Mouse (Mus musculus) lung, postnatal 4 days (tissue): ENCODE measurements at regions not wholly inside any gene's neighbourhood (a gene's known extent, or its start where the extent isn't known, plus 50 kb on each side); places are given as distances from the start of the nearest gene placed in this dataset.

Source experiments
- DNase-seq, 2 experiments: peaks; one replicate each; pipeline ENCODE4 v3.0.0; 2021

DNA sequence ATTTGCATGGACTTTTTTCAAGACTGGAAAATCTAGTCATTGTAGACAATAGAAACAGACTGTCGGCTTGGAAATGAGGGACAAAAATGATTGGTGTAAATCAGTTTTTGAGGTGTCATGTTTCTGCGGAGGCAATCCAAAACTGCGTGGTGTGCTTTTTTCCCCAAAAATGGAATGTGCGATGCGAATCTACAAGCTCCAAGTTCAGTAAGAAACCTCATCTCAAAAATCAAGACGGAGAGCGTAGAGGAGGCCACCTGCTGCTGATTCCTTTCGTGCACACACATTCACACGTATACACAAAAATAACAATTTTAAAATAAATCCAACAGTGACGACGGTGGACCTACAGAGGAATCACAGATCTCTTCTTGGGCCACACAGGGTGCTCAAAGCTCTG, 170.5 kb upstream of the Adgrl2 start:
- no peak for DNase-seq

DNA sequence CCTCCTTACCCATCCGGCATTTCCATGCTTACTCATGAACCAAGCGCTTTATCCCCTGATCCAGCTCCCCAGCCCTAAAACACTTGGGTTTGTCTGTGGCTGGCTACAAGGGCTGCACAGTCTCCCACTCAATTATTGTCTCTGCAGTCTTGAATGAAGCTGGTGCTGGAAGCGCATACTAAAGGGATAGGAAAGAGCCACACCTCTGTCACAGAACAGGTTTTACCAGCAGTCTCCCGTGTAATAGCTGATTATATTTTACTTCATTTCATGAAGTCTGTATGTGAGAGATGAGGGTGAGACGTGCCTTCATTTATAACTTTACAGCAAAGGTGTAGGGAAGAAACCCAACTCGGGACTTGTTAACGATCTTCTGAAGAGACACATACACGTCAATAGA, 167.0 kb upstream of the Adgrl2 start:
- DNase-seq = no peak

DNA sequence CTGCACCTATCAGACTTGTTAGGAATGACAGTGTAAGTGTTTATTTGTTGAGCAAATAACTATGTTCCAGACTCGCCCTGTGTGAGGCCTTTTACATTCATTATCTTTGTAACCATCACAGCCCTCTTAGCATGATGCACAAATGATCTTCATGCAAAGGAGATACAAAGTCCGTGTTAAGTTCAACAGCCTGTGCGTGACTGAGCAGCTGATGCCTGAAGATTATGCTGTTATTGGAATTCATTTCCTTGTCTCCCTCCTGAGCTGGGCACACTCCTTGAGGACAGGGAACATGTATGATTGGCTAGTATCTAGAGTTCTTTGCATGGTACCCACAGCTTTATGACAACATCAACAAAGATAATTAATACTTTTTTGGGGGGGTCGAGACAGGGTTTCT, 162.0 kb upstream of the Adgrl2 start:
- DNase-seq = no peak

DNA sequence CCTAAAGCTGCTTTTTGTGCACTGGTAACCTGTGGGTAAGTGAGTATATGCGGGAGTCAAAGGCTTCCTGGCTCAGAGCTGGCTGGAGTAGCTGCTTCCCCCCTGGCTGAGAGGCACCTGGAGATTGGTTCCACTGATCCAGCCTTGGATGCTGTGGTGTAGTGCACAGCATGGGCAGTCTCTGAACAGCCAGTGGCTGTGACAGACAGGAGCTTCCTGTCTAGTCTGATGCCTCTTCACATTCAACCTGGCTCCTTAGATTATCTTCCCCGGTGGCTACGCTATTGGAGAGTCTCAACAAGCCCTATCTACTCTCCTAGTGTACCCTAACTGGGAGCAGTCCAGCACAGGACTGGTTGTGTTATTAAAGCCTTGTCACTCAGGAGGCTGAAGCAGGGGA, 160.4 kb upstream of the Adgrl2 start:
- DNase-seq = no peak

DNA sequence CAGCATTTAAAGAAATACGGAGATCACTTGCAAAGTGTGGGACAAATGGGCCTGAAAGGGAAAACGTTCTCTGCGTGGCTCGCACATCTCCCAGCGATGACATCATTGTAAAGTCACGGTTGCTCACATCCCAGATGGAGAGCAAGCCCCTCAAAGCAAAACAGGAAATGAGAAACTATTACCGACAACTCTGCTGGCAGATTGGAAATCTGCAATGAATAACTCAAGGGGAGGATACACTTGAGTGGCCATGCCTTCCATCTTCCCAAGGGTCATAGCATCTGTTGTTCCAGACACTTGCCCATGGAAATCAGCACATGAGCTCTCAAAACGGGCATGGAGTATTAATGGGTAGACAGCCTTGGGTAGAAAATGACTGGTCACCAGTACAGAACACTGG, 158.3 kb upstream of the Adgrl2 start:
- no peak for DNase-seq

DNA sequence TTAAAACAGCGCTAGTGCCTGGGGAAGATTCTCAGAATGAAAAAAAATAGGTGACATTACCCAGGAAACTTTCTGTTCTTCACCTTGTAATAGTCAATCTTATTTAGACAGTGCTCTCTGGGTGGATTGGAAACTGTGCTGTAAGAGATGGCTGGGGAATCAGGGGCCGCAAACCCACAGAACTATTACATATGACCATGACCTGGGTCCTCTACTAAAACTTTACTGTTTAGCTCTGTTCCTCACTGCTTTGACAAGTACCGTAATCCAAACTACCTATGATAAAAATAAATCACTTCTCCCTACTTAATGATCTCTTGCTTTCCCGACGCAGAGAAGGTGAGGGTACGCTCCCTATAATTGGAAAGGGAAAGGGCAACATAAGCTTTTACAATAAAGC, 157.6 kb upstream of the Adgrl2 start:
- DNase-seq = no peak

DNA sequence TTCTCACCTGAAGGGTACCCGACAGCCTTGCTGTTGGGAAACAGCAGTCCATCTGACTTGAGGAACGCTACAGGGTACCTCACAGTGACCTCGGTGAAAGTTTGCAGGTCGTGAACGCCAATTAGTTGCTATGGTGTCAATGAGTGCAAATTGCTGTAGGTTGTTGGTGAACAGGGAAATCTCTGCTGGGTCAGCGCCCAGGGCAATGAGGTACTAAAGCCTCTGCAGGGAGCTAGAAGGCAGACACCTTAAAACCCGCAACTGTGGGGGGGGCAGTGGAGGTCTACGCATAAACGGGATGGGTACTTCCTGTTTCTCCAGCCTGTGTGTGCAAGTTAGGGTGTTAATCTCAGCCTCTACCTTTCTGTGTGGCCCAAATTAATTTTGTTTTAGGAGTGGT, 156.3 kb upstream of the Adgrl2 start:
- no peak for DNase-seq

DNA sequence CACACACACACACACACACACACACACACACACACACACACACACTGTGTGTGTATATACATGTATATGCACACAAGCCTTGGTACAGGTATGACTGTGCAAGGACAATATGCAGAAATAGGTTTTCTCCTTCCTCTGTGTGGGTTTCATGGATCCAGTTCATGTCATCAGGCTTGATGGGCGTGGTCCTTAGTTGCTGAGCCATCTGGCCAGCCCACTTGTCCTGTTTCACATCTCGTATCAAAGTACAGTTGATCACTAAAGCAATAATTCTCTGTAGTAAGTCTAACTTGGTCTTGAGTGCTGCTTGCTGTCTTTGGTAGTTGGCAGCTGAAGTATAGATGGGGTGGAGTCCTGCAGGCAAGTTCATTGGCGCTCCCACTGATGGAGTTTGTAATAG, 150.1 kb upstream of the Adgrl2 start:
- no peak for DNase-seq

DNA sequence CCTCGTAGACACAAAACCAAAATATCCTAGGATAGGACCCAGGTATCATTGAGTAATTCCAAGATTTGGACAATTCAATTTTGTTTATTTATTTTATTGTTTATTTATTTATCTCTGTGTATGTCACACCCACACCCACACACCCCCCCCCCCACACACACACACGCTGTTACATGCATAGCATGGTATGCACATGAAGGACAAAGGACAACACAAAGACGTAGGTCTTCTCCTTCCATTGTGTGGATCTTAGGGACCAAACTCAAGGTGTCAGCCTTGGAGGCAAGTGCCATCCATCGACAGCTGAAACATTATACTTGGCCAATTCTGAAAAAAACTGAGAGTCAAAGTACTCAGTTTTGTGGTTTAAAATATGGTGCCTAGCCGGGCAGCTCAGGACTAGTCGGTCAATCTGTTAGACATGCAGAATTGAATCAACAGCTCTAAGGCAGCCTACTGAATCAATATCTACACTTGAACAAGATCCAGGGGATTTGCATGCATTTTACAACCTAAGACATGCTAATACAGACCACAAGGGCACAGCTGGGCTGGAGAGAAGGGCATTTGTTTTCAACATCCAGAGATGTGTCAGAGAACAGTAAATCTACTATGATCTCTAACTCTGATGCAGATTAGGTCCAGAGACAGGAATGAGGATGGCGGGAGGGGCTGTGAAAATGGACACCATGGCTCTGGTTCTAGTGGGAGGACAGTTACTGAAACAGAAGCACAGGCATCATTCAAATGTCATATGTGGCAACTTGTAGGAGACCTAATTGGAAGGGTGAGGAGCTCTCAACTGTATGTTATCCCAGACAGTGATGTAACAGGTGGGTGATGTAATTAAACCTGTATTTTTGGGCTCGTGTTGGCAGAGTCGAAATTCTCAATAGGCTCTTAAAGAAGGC, 143.9 kb upstream of the Adgrl2 start:
- no peak for DNase-seq

DNA sequence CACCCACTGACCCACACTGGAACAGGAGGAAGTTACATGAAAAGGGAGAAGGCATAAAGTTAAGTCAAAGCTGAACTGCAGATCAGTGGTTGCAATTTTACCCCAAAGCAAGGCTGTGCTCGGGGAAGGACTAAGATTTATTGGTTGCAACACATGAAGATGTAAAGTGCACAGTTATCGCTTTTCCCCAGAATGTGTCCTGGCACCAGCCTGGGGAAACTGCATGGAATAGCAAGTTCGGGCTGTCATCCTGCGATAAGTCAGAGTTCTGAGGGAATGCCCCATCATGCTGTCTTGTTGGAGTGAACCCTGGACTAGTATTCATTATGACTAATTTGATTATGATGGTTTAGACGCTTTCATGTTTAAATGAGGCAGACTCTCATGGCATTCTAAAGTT, 128.5 kb upstream of the Adgrl2 start:
- DNase-seq = no peak

DNA sequence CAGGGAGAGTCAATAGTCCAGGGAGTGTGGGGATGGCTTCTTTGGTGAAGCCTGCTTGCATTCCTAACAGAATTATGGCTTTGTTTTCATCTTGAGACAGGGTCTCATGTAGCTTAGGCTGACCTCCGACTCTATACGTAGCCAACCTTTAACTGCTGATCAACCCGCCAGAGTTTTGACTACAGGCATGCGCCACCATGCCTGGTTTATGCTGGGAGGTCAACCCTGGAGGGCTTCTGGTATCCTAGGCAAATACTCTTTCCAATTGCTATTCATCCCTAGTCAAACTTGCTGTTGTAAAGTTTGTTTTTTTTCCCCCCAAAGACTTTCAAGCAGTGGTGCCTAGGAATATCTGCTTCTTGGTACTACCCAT, 127.3 kb upstream of the Adgrl2 start:
- DNase-seq = no peak

DNA sequence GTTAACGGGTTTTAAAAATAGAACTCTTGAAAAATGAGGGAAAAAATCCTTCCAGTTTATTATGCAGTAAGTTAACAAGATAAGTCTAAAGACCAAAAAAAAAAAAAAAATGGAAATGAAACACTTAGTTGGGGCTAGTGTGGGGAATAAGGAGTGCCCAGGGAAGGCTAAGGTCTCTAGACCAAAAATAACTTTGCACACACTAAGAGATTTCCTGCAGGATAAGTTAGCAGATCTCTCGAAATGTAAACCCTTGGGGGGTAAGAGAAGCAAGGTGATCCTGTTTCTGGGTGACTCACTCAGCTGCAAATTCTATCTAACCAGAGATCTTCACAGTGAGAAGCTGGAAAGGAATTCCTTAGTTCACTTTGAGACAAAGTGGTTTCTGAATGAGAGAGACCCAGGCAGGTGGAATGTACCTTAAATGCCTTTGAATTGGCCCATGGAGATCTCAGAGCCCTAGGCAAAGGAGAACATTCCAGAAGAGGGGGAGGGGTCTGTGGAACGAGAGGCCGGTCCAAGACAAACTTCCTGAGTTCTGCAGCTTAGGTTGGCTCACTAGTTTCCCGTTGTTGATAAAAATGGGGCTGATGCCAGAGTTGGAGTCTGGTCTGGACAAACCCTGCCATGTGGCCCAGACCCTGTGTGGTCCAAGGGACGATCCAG, 126.8 kb upstream of the Adgrl2 start:
- peak; percentile 66 to 74 for DNase-seq

DNA sequence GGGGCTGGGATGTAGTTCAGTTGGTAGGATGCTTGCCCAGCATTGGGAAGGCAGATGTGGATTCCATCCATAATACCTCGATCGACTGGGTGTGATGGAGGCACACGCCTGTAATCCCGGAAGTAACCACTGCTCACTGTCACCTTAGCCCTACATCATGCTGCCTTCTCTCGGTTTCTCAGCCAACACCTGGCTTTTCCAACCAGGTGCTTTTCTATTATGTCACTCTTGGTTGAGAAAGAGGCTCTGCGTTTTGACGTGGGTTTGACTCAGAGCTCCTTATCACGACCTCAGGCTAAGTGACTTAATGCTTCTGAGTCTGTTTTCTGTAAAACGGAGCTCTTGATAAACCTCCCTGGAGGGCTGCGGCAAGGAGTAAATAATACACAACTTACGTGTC, 126.2 kb upstream of the Adgrl2 start:
- no peak for DNase-seq

DNA sequence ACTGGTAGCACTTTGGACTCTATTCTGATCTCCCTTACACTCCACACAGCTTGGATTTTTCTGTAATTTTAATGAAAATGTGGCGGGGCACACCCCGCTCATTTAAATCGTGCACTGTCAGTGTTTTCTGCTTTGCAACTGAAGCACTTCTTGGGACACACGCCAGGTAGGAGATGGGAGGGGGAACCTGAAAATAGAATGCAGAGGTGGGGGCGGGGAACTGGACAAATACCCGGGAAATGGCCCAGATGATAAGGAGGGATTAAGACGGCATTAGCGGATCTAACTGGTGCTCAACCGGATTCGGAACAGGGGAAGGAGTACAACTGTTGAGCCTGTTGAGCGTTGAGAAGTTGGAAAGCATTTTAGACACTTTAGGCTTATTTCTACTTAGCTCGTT, 125.5 kb upstream of the Adgrl2 start:
- no peak for DNase-seq

DNA sequence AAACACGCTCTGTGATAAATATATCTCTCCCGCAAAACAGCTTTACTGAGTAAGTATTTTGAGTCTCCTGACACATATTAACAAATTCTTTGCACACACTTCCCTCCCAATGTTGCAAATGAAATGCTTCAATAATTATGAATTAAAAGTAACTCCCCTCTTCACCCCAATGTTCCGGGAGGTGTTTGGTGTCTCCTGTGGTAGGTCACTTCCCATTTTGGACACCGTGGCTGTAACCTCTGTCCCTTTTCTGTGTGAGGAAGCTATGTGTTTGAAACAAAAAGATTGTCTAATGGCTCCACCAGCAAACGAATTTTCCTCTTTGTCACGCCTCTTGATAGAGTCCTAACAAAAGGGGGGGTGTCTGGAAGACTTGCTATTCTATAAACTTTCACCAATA, 122.5 kb upstream of the Adgrl2 start:
- DNase-seq = no peak

DNA sequence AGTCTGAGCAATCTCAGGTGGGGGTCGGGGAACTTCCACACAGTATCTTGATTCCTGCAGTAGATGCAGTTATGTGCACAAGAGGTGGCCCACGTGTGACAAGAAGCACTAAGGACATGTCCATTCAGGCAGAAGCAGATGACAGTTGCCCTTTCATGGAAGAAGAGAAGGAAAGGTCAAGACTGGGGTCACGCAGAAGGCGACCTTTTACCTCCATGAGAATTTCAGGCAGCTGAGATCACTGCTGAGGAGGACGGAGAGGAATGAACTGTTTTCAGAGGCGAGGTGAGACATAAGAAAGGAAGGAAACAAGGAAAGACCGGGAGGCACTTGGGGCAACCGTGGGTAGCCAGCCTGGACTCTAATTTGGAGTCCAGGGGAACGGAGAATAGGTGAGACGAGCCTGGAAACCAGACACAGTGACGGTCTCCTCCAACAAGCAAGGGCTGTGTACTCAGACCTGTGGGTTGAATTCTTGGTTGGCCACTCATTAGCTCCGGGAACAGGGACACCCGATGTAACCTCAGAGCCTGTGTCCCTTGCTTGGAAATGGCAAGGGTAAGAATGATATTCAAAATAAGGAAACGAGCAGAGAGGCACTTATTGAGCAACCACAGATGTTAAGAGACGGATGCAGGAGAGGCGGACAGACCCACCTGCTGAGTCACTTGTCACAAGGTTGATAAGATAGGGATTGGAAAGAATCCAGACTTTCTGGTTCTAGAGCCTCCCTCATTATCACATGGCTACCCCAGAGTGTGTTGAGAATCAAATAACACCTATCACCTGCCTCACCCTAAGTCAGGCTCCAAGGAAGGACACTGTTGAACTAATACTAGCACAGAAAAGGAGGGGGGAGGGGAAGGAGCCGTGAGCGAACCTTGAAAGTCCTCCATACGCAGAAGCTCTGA, 121.4 kb upstream of the Adgrl2 start:
- peak; percentile 28 to 31 for DNase-seq

DNA sequence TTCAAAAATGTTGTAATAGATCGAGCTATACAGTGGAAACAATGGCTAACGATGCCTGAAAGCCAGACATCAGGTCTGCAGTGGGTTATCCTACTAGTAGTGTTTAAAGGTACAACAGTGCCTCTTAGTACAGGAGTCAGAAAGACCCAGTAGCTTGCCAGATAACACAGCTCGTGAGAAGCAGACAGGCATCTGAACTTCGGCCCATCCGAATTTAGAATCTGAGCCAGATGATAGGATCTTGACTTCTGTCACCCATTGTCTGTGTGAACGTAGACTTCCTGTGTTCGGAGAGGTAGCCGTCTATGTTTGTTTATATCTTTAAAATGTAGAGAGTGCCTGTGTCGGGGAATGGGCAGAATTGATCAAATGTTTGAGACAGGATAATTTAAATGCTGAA, 120.5 kb upstream of the Adgrl2 start:
- no peak for DNase-seq

DNA sequence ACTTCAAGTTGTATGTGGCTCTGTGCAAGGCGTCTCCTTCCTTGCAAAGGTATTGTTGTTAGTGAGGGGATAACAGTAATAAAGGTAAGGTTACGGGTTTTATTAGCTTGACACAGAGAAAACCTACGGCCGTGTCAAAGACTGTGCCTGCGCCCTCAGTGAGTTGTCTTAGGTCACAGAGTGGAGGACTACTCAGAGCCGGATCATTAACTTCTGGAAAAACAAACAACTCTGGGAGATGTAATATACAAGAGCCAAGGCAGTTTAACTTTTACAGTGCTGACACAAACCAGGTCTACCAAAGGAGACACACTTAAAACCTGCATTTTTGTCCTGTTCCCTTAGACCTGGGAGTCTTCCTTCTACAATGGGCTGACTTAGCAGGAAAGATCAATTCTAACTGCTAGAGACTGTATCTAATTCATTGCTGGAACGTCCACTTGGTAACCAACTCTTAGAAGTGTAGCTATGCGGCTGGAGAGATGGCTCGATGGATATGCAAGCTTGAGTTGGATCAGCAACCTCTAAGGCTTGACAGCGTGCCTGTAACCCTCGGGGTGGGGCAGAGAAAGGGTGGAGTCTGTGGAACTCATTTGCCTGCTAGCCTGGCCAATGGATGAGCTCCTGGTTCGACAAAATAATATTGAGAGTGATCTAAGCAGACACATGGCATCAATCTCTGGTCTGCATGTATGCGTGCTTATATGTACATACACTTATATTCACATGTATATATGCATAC, 115.5 kb upstream of the Adgrl2 start:
- DNase-seq = no peak

DNA sequence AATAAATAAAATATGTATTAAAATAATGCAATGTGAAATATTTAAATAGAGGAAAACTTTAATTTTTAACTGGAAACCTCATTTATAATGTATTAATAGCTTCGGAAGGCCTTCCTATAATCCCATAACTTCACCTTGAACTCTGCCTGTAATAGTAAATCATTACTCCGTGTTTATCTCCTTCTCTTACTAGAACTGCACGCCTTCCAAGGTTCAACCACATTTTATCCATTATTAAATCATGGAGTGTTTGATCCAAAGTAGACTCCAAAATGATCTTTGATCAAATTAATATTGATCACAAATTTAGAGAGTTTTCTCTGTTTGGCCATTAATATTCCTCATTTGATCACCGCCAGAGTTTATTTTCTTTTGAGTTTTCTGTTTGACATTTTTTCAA, 114.8 kb upstream of the Adgrl2 start:
- DNase-seq = no peak

DNA sequence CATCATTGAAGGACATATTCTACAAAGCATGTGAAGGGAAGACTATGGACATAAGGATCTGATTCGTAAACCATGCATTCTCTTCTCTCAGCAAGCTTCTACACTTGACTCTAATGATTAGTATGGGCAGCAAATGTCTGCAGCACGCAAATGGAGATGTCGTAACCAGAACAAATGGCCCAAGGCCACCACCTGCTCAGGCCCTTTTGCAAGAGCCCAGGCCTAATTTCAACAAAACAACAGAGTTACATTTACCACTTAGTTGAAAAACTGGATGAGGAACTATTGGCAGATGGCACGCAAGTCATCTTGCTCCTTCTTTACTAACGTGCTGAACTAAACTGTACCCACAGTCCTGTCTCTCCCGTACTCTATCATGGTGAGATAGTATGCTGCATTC, 113.7 kb upstream of the Adgrl2 start:
- DNase-seq = no peak

DNA sequence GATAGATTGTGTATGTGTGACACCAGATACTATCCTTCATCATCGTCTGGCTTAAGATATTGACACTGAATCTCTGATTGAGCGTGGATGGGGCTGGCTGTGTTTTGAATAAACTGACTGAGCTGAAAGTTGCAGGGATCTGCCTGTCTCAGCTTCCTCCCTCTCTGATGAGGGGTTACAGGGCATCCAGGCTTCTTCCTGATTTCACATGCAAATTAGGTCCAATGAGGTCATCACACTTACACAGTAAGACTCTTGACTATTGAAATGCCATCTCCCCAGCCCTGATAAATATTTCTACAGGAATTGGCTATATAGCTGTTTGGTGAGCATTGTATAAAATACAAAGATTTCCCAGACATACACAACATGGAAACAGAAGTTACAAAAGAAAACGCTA, 113.1 kb upstream of the Adgrl2 start:
- DNase-seq = no peak

DNA sequence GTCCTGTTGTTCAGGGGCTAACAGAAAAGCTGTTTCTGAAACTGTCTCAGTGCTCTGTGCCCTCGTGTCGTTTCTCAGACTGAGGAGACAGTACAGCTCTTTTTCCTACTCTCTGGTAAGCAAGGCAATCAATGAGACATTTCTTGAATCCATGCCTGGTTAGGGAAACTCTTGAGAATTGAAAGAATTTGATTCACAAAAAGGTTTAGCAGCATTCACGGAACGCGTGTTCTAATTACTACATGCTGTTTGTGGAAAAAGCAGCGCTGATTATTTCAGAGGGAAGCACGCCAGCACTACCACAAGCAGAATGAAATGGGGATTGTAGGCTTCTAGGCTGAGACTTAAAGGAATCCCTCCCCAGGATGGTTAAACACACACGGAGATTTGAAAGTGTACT, 112.5 kb upstream of the Adgrl2 start:
- no peak for DNase-seq

DNA sequence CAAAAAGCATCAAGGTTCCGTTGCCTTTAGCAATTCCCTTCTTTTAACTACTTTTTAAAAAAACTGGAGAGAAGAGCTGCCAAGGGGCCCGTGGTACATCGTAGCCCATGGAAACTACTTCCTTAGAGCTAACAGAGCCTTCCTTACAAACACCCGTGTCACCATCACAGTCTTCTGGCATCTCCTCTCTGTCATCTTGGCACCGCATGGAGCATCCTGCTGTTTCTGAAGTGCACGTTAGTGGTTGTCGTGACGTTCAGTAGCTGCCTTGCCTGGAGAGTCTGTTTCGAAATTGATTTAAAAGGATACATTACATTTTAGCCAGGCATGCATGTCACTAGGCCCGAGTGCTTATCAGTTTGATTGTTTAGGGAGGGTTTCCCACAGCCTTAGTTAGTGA, 111.4 kb upstream of the Adgrl2 start:
- DNase-seq = no peak
